Mouse (Mus musculus): ENCODE results near the gene Ltf. TPM values are rescaled to one million over a fixed set of nuclear protein-coding genes. Genes with fewer than 3 reads are reported as not detected.

Ltf gene
- polyA plus RNA-seq, 1 experiment from 2014 or later = 0.54 TPM

DNA sequence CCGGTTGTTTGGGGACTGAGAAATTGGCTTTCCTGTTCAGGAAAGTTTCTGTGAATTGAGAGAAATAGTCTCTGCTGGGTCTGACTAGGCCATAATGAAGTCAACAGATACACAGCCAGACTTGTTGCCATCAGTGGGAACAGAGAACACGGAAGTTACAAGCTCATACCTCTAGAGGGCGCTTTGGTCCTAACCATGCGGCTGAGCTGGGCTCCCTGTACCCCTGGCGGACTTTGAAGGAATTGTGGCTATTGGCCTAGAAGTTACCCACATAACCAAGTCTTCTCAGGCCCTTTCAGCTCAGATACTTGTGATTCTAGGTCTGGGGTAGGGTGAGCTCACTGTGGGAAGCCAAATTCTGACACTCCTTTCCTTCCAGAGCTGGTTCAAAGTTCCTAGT, 21.8 kb upstream of the Ltf start:
- H3K27ac ChIP-seq = no peak overlapping the region
- H3K9ac ChIP-seq (replicated peaks) = no peak overlapping the region
- H3K9me3 ChIP-seq = no peaks in the 10 kb centered on the region
- H3K4me1 ChIP-seq (replicated peaks) = 0 out of 2 replicates have a peak, but pooled peaks cover 2% of the 10 kb centered on the region
- H3K4me2 ChIP-seq (replicated peaks) = no peak overlapping the region
- no peak for ATAC-seq
- no peak overlapping the region for H3K4me3 ChIP-seq (replicated peaks)
- H3K27me3 ChIP-seq = no peaks in the 10 kb centered on the region
- H3K36me3 ChIP-seq = no peaks in the 10 kb centered on the region
- WGBS = 7% methylated on average over 5 of the region's 5 CpGs

DNA sequence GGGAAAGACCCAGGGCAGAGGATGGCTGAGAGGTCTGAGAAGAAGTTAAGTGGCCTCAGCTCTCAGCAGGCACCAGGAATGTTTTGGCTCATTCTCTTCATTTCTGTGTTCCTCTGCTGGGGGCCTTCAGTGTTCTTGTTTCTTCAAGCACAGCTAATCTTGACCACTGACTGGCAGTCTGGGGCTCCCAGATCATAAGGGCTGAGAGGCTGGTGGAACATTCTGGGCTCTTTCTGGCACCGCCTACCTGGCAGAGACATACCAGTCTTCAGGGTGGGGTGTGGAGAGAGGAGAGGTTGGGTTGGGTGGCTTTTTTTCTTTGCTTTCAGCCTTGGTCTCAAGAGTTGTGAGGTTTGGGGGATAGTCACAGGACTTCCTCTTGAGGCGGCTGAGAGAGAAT, 20.0 kb upstream of the Ltf start:
- H3K36me3 ChIP-seq = no peaks in the 10 kb centered on the region
- no peak overlapping the region for H3K9ac ChIP-seq (replicated peaks)
- no peak overlapping the region for H3K4me2 ChIP-seq (replicated peaks)
- no peaks in the 10 kb centered on the region for H3K9me3 ChIP-seq
- H3K4me1 ChIP-seq (replicated peaks) = 0 out of 2 replicates have a peak, but pooled peaks cover 2% of the 10 kb centered on the region
- 89% methylated on average over 2 of the region's 2 CpGs for WGBS
- no peaks in the 10 kb centered on the region for H3K27me3 ChIP-seq
- no peak overlapping the region for H3K27ac ChIP-seq
- no peak for ATAC-seq
- H3K4me3 ChIP-seq (replicated peaks) = no peak overlapping the region

DNA sequence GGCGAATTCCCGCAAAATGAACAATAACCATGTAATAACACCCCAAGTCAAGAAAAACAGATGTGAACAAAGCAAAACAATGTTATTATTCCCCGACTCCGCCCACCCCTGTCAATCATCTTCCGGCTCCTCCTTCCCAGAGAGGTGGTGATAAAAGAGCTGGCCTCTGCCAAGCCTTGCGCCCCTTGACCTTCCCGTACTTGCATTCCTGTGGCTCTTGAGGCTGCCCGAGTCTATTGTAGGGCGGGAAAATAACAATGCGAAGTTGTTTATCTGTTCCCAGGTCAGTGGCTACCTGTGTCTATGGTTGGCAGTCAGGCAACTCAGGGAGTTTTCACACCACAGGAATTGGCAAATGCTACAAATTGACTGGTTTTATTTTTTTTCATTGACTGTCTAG, 19.2 kb upstream of the Ltf start:
- no peak overlapping the region for H3K9ac ChIP-seq (replicated peaks)
- 0 out of 2 replicates have a peak, but pooled peaks cover under 1% of the 10 kb centered on the region for H3K4me1 ChIP-seq (replicated peaks)
- H3K36me3 ChIP-seq = no peaks in the 10 kb centered on the region
- no peak for ATAC-seq
- H3K4me2 ChIP-seq (replicated peaks) = no peak overlapping the region
- 85% methylated on average over 10 of the region's 10 CpGs for WGBS
- H3K27ac ChIP-seq = no peak overlapping the region
- no peaks in the 10 kb centered on the region for H3K27me3 ChIP-seq
- H3K9me3 ChIP-seq = no peaks in the 10 kb centered on the region
- H3K4me3 ChIP-seq (replicated peaks) = no peak overlapping the region

DNA sequence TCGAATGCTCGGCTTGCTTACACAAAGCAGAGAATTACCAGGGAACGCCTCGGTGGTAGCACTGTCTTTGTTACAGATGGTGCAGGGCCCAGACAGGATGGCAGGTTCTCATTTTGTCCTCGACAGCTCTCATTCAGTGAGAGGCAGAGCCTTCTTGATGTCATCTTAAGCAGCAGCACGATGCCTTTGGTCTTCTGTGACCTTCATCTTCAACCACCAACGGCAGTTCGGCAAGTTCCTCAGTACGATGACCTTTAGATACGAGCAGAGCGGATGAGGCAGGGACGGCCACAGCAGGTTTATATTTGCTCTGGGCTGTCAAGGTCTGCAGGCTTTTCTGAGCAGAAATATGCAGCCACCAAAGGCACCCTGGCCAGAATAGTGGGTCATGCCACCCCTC, 17.4 kb upstream of the Ltf start:
- Histone ChIP-seq H3K9ac (replicated peaks) (no peak overlapping the region), H3K4me1 (replicated peaks) (no peaks in the 10 kb centered on the region), H3K4me2 (replicated peaks) (no peak overlapping the region), H3K27me3 (no peaks in the 10 kb centered on the region), H3K27ac (no peak overlapping the region), H3K36me3 (no peaks in the 10 kb centered on the region), H3K9me3 (no peaks in the 10 kb centered on the region), H3K4me3 (replicated peaks) (no peak overlapping the region)
- WGBS = 78% methylated on average over 12 of the region's 12 CpGs
- no peak for ATAC-seq

DNA sequence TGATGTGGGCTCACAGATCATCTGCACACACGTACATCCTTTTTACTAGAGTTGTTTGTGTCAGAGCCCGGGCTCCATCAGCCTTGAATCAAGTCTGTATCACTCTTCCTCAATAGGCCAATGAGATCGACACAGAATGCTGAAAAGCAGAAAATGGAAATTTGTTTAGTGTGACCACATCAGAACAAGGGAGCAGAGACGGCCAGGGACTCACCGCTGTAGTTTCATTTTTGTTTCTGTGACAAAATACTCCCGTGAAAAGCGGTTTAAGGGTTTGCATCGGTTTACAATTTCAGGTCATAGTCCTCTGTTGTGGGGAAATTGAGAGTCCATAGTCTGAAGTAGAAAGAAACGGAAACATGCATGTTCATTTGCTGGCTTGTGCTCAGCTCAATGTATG, 15.8 kb upstream of the Ltf start:
- H3K4me2 ChIP-seq (replicated peaks) = no peak overlapping the region
- no peak for ATAC-seq
- no peaks in the 10 kb centered on the region for H3K36me3 ChIP-seq
- H3K27ac ChIP-seq = no peak overlapping the region
- 90% methylated on average over 9 of the region's 9 CpGs for WGBS
- H3K4me1 ChIP-seq (replicated peaks) = no peaks in the 10 kb centered on the region
- H3K27me3 ChIP-seq = no peaks in the 10 kb centered on the region
- no peak overlapping the region for H3K9ac ChIP-seq (replicated peaks)
- no peak overlapping the region for H3K4me3 ChIP-seq (replicated peaks)
- no peaks in the 10 kb centered on the region for H3K9me3 ChIP-seq

DNA sequence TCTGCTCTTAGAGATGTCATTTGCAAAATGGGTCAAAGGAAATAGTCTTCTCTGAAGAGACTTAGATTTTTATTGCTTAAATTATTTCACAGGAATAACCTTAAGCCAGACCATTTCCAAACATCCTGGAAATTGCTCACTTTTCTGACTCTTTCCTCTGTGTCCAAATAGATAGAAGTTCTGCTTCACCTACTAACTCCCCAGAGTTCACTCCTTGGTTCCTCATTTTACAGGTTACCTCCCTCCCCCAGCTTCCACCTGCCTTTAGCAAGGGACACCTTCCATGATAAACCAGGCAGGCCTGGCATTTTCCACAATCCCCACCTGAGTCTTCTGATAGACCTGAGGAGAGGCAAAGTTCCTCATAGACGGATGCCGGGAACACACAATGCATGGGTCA, 12.5 kb upstream of the Ltf start:
- WGBS = 97% methylated on average over 2 of the region's 2 CpGs
- no peak for ATAC-seq
- H3K4me3 ChIP-seq (replicated peaks) = no peak overlapping the region
- no peak overlapping the region for H3K9ac ChIP-seq (replicated peaks)
- no peaks in the 10 kb centered on the region for H3K9me3 ChIP-seq
- H3K27me3 ChIP-seq = no peaks in the 10 kb centered on the region
- H3K4me1 ChIP-seq (replicated peaks) = no peaks in the 10 kb centered on the region
- no peak overlapping the region for H3K27ac ChIP-seq
- H3K4me2 ChIP-seq (replicated peaks) = no peak overlapping the region
- H3K36me3 ChIP-seq = no peaks in the 10 kb centered on the region

DNA sequence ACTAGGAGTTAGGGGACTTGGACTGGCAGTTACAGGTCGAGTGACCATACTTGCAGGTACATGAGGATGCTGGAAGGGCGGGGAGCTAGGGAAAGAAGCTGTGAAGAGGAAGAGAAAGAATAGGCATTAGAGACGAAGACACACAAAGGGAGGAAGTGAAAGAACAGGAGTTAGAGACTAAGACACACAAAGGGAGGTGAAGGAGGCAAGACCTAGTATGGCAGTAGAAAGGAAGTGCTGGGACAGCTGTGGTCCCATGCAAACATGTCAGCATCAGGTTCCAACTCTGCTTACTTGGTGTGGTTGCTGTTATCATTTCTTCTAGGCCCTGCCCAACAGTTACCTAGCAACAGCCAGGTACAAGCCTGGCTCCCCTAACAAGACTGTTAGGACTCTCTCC, 9.3 kb upstream of the Ltf start:
- H3K27me3 ChIP-seq = no peaks in the 10 kb centered on the region
- no peak overlapping the region for H3K4me2 ChIP-seq (replicated peaks)
- H3K4me1 ChIP-seq (replicated peaks) = no peaks in the 10 kb centered on the region
- H3K9me3 ChIP-seq = no peaks in the 10 kb centered on the region
- no peak overlapping the region for H3K9ac ChIP-seq (replicated peaks)
- no peaks in the 10 kb centered on the region for H3K36me3 ChIP-seq
- no peak for ATAC-seq
- 72% methylated on average over 3 of the region's 3 CpGs for WGBS
- H3K27ac ChIP-seq = no peak overlapping the region
- no peak overlapping the region for H3K4me3 ChIP-seq (replicated peaks)

DNA sequence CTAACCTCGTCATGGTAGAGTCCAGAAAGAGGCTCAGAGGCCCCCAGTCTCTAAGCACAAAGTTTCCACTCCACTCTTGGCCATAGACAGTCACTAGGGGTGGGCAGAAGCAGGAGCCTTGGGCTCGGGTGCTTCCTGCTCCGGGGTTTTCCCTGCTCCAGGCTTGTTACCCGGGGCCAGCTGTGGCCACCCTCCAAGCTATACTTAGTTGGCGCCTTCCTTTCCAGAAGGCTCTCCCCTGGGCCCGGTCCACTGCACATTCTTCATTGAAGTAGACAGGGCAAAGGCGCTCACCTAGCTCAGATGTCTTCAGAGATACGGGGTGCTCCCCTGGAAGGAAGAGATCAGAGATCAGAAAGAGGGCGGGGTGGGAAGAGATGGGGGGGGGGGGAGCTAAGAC, 7.5 kb upstream of the Ltf start:
- Histone ChIP-seq H3K9ac (replicated peaks) (no peak overlapping the region), H3K4me1 (replicated peaks) (no peaks in the 10 kb centered on the region), H3K27me3 (no peaks in the 10 kb centered on the region), H3K4me3 (replicated peaks) (no peak overlapping the region), H3K36me3 (no peaks in the 10 kb centered on the region), H3K9me3 (no peaks in the 10 kb centered on the region), H3K27ac (no peak overlapping the region), H3K4me2 (replicated peaks) (no peak overlapping the region)
- ATAC-seq = no peak
- WGBS = 83% methylated on average over 9 of the region's 9 CpGs

DNA sequence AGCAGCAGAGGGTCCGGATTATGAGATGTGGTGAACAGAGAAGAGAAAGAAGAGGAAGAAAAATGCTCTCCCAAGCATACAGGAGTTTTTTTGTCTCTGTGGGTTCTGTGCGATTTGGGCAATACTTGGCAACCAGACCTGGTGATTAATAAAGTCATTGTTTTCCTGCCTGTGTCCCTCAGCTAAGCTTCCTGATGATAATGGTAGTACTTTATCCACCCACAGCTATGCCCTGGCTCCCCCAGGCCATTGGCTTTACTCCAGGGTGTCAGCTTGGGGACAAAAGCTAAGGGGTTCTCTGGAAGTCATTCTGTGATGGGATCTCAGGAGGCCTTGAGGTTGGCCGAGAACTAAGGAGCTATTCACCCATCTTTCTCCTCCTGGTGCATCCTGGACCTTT, 7.0 kb upstream of the Ltf start:
- no peak overlapping the region for H3K4me2 ChIP-seq (replicated peaks)
- no peaks in the 10 kb centered on the region for H3K36me3 ChIP-seq
- ATAC-seq = no peak
- WGBS = 83% methylated on average over 3 of the region's 3 CpGs
- no peaks in the 10 kb centered on the region for H3K4me1 ChIP-seq (replicated peaks)
- H3K9me3 ChIP-seq = no peaks in the 10 kb centered on the region
- H3K9ac ChIP-seq (replicated peaks) = no peak overlapping the region
- no peaks in the 10 kb centered on the region for H3K27me3 ChIP-seq
- H3K4me3 ChIP-seq (replicated peaks) = no peak overlapping the region
- H3K27ac ChIP-seq = no peak overlapping the region

DNA sequence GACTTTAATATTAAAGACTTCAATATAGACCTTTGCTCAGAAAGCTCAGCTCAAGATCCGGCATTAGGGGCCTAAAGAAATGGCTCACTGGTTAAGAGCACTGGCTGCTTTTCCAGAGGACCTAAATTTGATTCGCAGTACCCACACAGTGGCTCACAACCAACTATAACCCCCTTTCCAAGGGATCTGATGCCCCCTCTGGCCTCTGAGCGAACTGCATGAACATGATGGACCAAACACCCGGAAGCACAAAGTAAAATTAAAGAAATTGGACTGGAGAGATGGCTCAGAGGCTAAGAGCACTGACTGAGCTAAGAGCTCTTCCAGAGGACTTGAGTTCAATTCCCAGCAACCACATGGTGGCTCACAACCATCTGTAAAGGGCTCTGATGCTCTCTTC, 3.4 kb upstream of the Ltf start:
- Histone ChIP-seq H3K4me2 (replicated peaks) (no peak overlapping the region), H3K9ac (replicated peaks) (no peak overlapping the region), H3K9me3 (no peaks in the 10 kb centered on the region), H3K4me1 (replicated peaks) (no peaks in the 10 kb centered on the region), H3K27ac (no peak overlapping the region), H3K27me3 (no peaks in the 10 kb centered on the region), H3K4me3 (replicated peaks) (no peak overlapping the region), H3K36me3 (no peaks in the 10 kb centered on the region)
- no peak for ATAC-seq
- 78% methylated on average over 4 of the region's 4 CpGs for WGBS

DNA sequence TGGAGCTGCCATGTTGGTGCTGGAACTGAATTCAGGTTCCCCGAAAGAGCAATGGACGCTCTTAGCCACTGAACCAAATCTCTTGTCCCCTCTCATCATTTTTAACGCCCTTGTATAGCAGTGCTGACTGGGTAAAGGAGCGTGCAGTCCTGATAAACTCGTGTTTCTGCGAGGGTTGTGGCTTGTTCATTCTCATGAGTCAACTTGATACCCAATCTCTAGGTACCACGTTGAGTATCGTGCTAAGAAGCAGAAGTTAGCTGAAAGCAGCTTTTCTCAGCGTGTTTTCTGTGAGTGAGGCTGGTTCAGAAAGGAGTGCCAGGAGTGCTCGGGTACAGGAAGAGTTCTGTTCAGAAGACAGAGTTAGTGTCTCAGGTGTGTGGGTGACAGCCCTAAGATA, 7.7 kb downstream of the Ltf start:
- ATAC-seq = no peak
- WGBS = 93% methylated on average over 10 of the region's 10 CpGs

DNA sequence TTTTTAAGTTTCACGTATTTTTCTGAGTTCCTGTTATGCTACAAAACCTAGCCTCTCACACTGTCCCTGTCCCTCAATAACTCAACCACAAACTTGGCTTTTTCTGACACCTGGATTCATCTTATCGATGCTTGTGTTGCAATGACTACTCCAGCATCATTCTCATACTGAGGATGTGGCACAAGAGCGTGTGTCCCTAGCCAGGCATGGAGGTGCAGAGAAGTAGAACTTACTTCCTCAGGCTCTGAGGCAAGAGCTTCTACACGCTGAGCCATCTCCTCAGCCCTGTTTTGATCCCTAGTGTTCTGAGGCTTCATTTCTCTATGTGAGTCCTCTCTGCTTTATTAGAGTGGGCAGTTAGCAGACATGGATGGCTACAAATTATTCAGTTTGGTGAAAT, 14.6 kb downstream of the Ltf start:
- WGBS = 91% methylated on average over 4 of the region's 4 CpGs
- H3K4me1 ChIP-seq (replicated peaks) = no peaks in the 10 kb centered on the region
- ATAC-seq = no peak
- no peak overlapping the region for H3K4me2 ChIP-seq (replicated peaks)
- no peaks in the 10 kb centered on the region for H3K36me3 ChIP-seq
- H3K9me3 ChIP-seq = no peaks in the 10 kb centered on the region
- H3K27me3 ChIP-seq = 0 out of 2 replicates have a peak, but pooled peaks cover under 1% of the 10 kb centered on the region
- no peak overlapping the region for H3K4me3 ChIP-seq (replicated peaks)
- no peak overlapping the region for H3K27ac ChIP-seq
- no peak overlapping the region for H3K9ac ChIP-seq (replicated peaks)

More for the DNA sequence above, 7.7 kb downstream of the Ltf start:
- H3K9me3 ChIP-seq = no peaks in the 10 kb centered on the region
- 0 out of 2 replicates have a peak, but pooled peaks cover 3% of the 10 kb centered on the region for H3K27me3 ChIP-seq
- H3K4me1 ChIP-seq (replicated peaks) = no peaks in the 10 kb centered on the region
- H3K4me3 ChIP-seq (replicated peaks) = no peak overlapping the region
- no peaks in the 10 kb centered on the region for H3K36me3 ChIP-seq
- no peak overlapping the region for H3K4me2 ChIP-seq (replicated peaks)
- no peak overlapping the region for H3K27ac ChIP-seq
- no peak overlapping the region for H3K9ac ChIP-seq (replicated peaks)

DNA sequence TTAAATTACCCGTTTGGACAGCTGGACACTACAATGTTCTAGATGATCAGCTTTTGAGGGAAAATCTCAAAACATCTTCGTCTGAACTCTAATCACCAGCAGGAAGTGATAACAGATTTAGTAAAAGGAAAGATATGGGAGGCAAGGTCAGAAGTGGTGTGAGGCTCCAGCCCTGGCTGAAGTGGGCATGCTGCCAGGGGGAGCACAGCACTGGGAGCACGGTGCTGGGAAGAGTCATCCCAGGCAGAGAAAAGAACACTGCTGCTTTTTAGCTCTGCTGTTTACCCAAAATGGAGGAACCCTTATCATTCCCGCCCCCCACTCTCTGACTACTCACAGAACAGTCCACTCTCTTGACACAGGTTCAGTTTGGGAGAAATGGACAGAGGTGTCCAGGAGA, 20.9 kb downstream of the Ltf start:
- no peak overlapping the region for H3K4me2 ChIP-seq (replicated peaks)
- ATAC-seq = no peak
- WGBS = 87% methylated on average over 4 of the region's 4 CpGs
- H3K27ac ChIP-seq = no peak overlapping the region
- no peak overlapping the region for H3K9ac ChIP-seq (replicated peaks)
- H3K27me3 ChIP-seq = no peaks in the 10 kb centered on the region
- no peak overlapping the region for H3K4me3 ChIP-seq (replicated peaks)
- no peaks in the 10 kb centered on the region for H3K9me3 ChIP-seq
- H3K4me1 ChIP-seq (replicated peaks) = no peaks in the 10 kb centered on the region
- no peaks in the 10 kb centered on the region for H3K36me3 ChIP-seq
